Mouse (Mus musculus) c-Kit-positive CD71-positive TER-119-positive erythroid progenitor cells, embryonic 14.5 days (primary cell): ENCODE measurements around the gene Grhl3.

Experiments used
- DNase-seq: peaks from one replicate; pipeline ENCODE4 v3.0.0-alpha.2; 2013; ENCODE audit warnings: low spot score

Gene Grhl3

GRCm38 (mm10) chr4:135575365-135576140 lies 2.1 kb upstream of the Grhl3 start:
- DNase-seq, result no peak

- no peak for DNase-seq
Observed at GRCm38 (mm10) chr4:135572276-135572675, 1.2 kb downstream of the Grhl3 start.

GRCm38 (mm10) chr4:135571037-135571550 lies 2.3 kb downstream of the Grhl3 start:
- no peak for DNase-seq

GRCm38 (mm10) chr4:135570152-135571036 lies 3.0 kb downstream of the Grhl3 start:
- no peak for DNase-seq

- no peak for DNase-seq
Observed at GRCm38 (mm10) chr4:135569201-135569600, 4.2 kb downstream of the Grhl3 start.

- DNase-seq, result no peak
Observed at GRCm38 (mm10) chr4:135567484-135567883, 5.9 kb downstream of the Grhl3 start.

GRCm38 (mm10) chr4:135567042-135567441 lies 6.4 kb downstream of the Grhl3 start:
- no peak for DNase-seq

- no peak for DNase-seq
Observed at GRCm38 (mm10) chr4:135565400-135565799, 8.0 kb downstream of the Grhl3 start.

- no peak for DNase-seq
Observed at GRCm38 (mm10) chr4:135563794-135564193, 9.6 kb downstream of the Grhl3 start.

GRCm38 (mm10) chr4:135549323-135549722 lies 24.1 kb downstream of the Grhl3 start:
- no peak for DNase-seq

- DNase-seq, result no peak
Observed at GRCm38 (mm10) chr4:135548521-135549077, 24.8 kb downstream of the Grhl3 start.

- DNase-seq, result no peak
Observed at GRCm38 (mm10) chr4:135548108-135548507, 25.3 kb downstream of the Grhl3 start.

- DNase-seq, result no peak
Observed at GRCm38 (mm10) chr4:135547551-135547950, 25.9 kb downstream of the Grhl3 start.

GRCm38 (mm10) chr4:135546793-135547192 lies 26.6 kb downstream of the Grhl3 start:
- DNase-seq, result no peak

GRCm38 (mm10) chr4:135546008-135546407 lies 27.4 kb downstream of the Grhl3 start:
- no peak for DNase-seq

GRCm38 (mm10) chr4:135545080-135545511 lies 28.3 kb downstream of the Grhl3 start:
- DNase-seq, result no peak

GRCm38 (mm10) chr4:135544284-135544683 lies 29.1 kb downstream of the Grhl3 start:
- no peak for DNase-seq

GRCm38 (mm10) chr4:135540057-135540456 lies 33.4 kb downstream of the Grhl3 start:
- DNase-seq, result no peak

- no peak for DNase-seq
Observed at GRCm38 (mm10) chr4:135539056-135539455, 34.4 kb downstream of the Grhl3 start.

- no peak for DNase-seq
Observed at GRCm38 (mm10) chr4:135535021-135535420, 38.4 kb downstream of the Grhl3 start.

GRCm38 (mm10) chr4:135533001-135533400 lies 40.4 kb downstream of the Grhl3 start:
- DNase-seq, result no peak
